Mouse (Mus musculus) ES-Bruce4 (cell line): ENCODE measurements at regions not wholly inside any gene's neighbourhood (a gene's known extent, or its start where the extent isn't known, plus 50 kb on each side); places are given as distances from the start of the nearest gene placed in this dataset.

Experiments used
- CTCF ChIP-seq: IDR thresholded peaks from one replicate; pipeline ENCODE4 v1.8.1; 2011; ENCODE audit warnings: low read depth, low read length
- POLR2A ChIP-seq: IDR thresholded peaks from one replicate; pipeline ENCODE4 v1.8.1; 2011; ENCODE audit warnings: low read length; ENCODE audit not compliant: insufficient read depth

- TF ChIP-seq POLR2A, result no peak
- no peak for TF ChIP-seq CTCF
Observed at GRCm38 (mm10) chr1:61160505-61160904, 182.8 kb downstream of the Icos start.
